8 mouse cellular contexts compared by ENCODE assay signal in the genomic region with DNA sequence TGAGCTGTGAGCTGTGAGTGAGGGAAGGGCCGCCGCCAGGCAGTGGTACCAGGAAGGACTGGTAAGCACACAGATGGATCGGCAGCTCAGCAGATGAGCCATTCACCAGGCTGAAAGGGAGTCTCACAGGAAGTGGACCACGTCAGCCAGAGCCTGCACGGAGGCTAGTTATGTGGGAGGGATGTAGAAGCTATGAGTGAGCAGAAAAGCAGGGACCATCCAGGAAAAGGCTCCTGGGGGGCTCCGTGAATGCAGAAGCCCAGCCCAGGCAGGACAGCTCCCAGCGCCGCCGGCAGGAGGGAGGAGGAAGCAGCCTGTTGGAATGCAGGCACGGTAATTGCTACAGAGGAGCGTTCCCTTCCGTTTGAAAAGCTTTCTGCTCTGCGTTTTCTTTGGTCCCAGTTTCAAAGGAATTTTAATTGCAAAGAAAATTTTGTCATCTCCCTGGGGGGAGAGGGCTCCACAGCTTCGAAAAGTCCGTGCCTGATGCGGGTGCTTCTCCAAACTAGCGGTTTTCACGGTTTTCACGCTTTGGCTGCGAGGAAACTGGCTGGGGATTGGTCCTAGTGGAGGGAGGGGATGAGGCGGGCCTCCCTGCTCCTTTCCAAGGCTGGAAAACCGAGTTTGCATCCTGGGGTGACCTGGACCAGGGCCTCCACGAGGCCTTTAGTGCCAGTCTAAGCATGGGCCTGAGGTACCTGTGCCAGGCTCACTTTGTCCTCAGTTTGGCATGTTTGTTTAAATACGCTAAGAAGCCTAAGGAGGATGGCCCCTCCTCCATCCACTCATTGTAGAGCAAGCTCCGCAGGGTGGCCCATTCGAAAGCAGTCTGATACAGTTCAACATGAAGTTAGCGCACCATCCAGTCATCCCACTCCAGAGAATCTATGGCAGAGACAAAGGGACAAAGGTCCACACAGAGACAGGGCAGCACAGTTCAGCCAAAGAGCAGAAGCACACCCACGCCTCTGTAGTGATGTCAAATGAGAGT. TPM values are rescaled to one million over a fixed set of nuclear protein-coding genes. Genes with fewer than 3 reads are reported as not detected.
DNase-seq lines count a peak whose midpoint lies in the region; ATAC-seq and TF ChIP-seq lines count a peak whose summit lies in the region.

No protein-coding gene starts in this region.

- WGBS in forebrain, embryonic 10.5 days = 4% methylated on average over 28 of the region's 28 CpGs
- WGBS in intestine, postnatal 0 days = 5% methylated on average over 28 of the region's 28 CpGs
- WGBS in liver, embryonic 15.5 days (ENCODE audit: insufficient replicate concordance) = 6% methylated on average over 28 of the region's 28 CpGs
- WGBS in stomach, embryonic 14.5 days = 5% methylated on average over 28 of the region's 28 CpGs

- peak; percentile 30 for TF ChIP-seq CTCF in intestine, postnatal 0 days (IDR thresholded peaks at IDR 0.05; ENCODE audit: low read depth)

- H3K4me3 ChIP-seq in forebrain, embryonic 10.5 days = peak overlapping the region; percentile 45
- peak overlapping the region; percentile 23; the same call in 1 of the 2 replicates for H3K4me3 ChIP-seq in intestine, postnatal 0 days (ENCODE audit: low read depth, low read length)
- H3K4me3 ChIP-seq in liver, embryonic 15.5 days (replicated peaks) = no peak overlapping the region
- H3K4me3 ChIP-seq in stomach, embryonic 14.5 days (ENCODE audit: low read depth, low read length) = peak overlapping the region; percentile 16

- no peak overlapping the region for H3K9ac ChIP-seq in intestine, postnatal 0 days (ENCODE audit: low read depth, low read length)
- H3K9ac ChIP-seq in liver, embryonic 15.5 days = no peak overlapping the region
- H3K9ac ChIP-seq in stomach, embryonic 14.5 days (replicated peaks; ENCODE audit: low read depth, low read length) = no peak overlapping the region

- H3K27ac ChIP-seq in forebrain, embryonic 10.5 days = peak overlapping the region; percentile 82
- no peak overlapping the region for H3K27ac ChIP-seq in intestine, postnatal 0 days (ENCODE audit: low read depth, low read length)
- no peak overlapping the region for H3K27ac ChIP-seq in liver, embryonic 15.5 days (replicated peaks)
- no peak overlapping the region for H3K27ac ChIP-seq in stomach, embryonic 14.5 days (ENCODE audit: low read length)

- H3K27me3 ChIP-seq in forebrain, embryonic 10.5 days (ENCODE audit: poor library complexity, severe bottlenecking) = peaks cover 96% of the 10 kb centered on the region
- peaks cover 31% of the 10 kb centered on the region for H3K27me3 ChIP-seq in intestine, postnatal 0 days (replicated peaks; ENCODE audit: control insufficient read depth, insufficient read depth, low read length)
- peaks cover 54% of the 10 kb centered on the region for H3K27me3 ChIP-seq in liver, embryonic 15.5 days
- peaks cover 8% of the 10 kb centered on the region; the same call in 1 of the 2 replicates for H3K27me3 ChIP-seq in stomach, embryonic 14.5 days (ENCODE audit: control insufficient read depth, insufficient read depth, low read length)

- ATAC-seq in intestine, postnatal 0 days = no peak
- no peak for ATAC-seq in liver, embryonic 15.5 days (ENCODE audit: insufficient read depth)
- no peak for ATAC-seq in stomach, embryonic 14.5 days (ENCODE audit: insufficient number of reproducible peaks, insufficient read depth, low FRiP score, low read depth)

- peak; percentile 68 for DNase-seq in cerebellum, adult 9-11 months
- DNase-seq in cerebellum, adult 11-12 months = no peak
- peak; percentile 41 for DNase-seq in MN1 (ENCODE audit: low spot score)
- peak; percentile 65 for DNase-seq in forebrain, embryonic 10.5 days (ENCODE audit: extremely low spot score, low spot score)
- DNase-seq in thymus, postnatal 36 days = no peak

- H3K9me3 ChIP-seq in forebrain, embryonic 10.5 days = peaks cover 8% of the 10 kb centered on the region
- no peaks in the 10 kb centered on the region for H3K9me3 ChIP-seq in intestine, postnatal 0 days (ENCODE audit: control insufficient read depth)
- no peaks in the 10 kb centered on the region for H3K9me3 ChIP-seq in liver, embryonic 15.5 days (replicated peaks)
- no peaks in the 10 kb centered on the region for H3K9me3 ChIP-seq in stomach, embryonic 14.5 days (ENCODE audit: control insufficient read depth, low read depth, low read length)

- peaks cover 47% of the 10 kb centered on the region for H3K4me1 ChIP-seq in forebrain, embryonic 10.5 days
- no peaks in the 10 kb centered on the region for H3K4me1 ChIP-seq in intestine, postnatal 0 days (replicated peaks; ENCODE audit: control insufficient read depth, insufficient read depth, low read length)
- no peaks in the 10 kb centered on the region for H3K4me1 ChIP-seq in liver, embryonic 15.5 days (replicated peaks)
- peaks cover 11% of the 10 kb centered on the region; the same call in 1 of the 2 replicates for H3K4me1 ChIP-seq in stomach, embryonic 14.5 days (ENCODE audit: control insufficient read depth, insufficient read depth, low read length)

- peak overlapping the region; percentile 48 for H3K4me2 ChIP-seq in intestine, postnatal 0 days (replicated peaks; ENCODE audit: low read depth)
- peak overlapping the region; percentile 35; the same call in 1 of the 2 replicates for H3K4me2 ChIP-seq in liver, embryonic 15.5 days
- peak overlapping the region; percentile 48 for H3K4me2 ChIP-seq in stomach, embryonic 14.5 days (replicated peaks; ENCODE audit: low read depth, low read length)

- H3K36me3 ChIP-seq in forebrain, embryonic 10.5 days (replicated peaks) = no peaks in the 10 kb centered on the region
- H3K36me3 ChIP-seq in intestine, postnatal 0 days (ENCODE audit: control insufficient read depth, insufficient read depth) = no peaks in the 10 kb centered on the region
- H3K36me3 ChIP-seq in liver, embryonic 15.5 days (replicated peaks) = no peaks in the 10 kb centered on the region
- H3K36me3 ChIP-seq in stomach, embryonic 14.5 days (ENCODE audit: control insufficient read depth, insufficient read depth, low read length) = no peaks in the 10 kb centered on the region

RNA-seq across cellular contexts. Expression of a gene that starts 32.6 kb away (rescaled TPM):
- polyA plus RNA-seq in forebrain, embryonic 10.5 days (2016; fragmentation: Nextera tagmentation; extraction: Ambion mirVana) = 2.8 and 3.1 TPM in 2 replicates
- polyA plus RNA-seq in intestine, postnatal 0 days (2015; fragmentation: Nextera tagmentation; extraction: Ambion mirVana) = 0.25 and 0.41 TPM in 2 replicates
- polyA plus RNA-seq in liver, embryonic 15.5 days (2015; fragmentation: Nextera tagmentation; extraction: Ambion mirVana) = not detected in 2 replicates
- 0.27 and 0.32 TPM in 2 replicates for polyA plus RNA-seq in stomach, embryonic 14.5 days (2014; fragmentation: Nextera tagmentation; extraction: Ambion mirVana)

Comparison
In these comparisons a context has a peak if more than half of its experiments do, and no peak if none do; other contexts are left out.
1. DNase-seq: peak in cerebellum, adult 9-11 months (single experiment), MN1 (single experiment) and forebrain, embryonic 10.5 days (single experiment); none in cerebellum, adult 11-12 months (single experiment) and thymus, postnatal 36 days (0 of 2).
2. Peak in every context shown above with its lines, with median percentiles within 50 percentile points of each other: H3K4me2 ChIP-seq.